Mouse (Mus musculus): ENCODE results near the gene Gm49661. TPM values are rescaled to one million over a fixed set of nuclear protein-coding genes. Genes with fewer than 3 reads are reported as not detected.

Gm49661 gene
- polyA plus RNA-seq, 1 experiment from 2014 or later, result not detected

Small RNA genes lying within 50 kb of the gene (microRNA-seq; reads per million reads assigned to microRNA genes)
- not detected for gene Gm24197

Other genes starting within 250 kb of the Gm49661 start
- 3.4 and 4.4 TPM in 2 replicates for gene G430095P16Rik, start 246.4 kb downstream of the Gm49661 start, polyA plus RNA-seq (2015; fragmentation: Nextera tagmentation; extraction: Ambion mirVana)
- gene Nfix, start 169.1 kb downstream of the Gm49661 start, polyA plus RNA-seq (2015; fragmentation: Nextera tagmentation; extraction: Ambion mirVana), result 39.2 and 42.7 TPM in 2 replicates
- gene Dand5, start 146.6 kb downstream of the Gm49661 start, polyA plus RNA-seq (2015; fragmentation: Nextera tagmentation; extraction: Ambion mirVana), result 6.0 and 6.3 TPM in 2 replicates
- gene Gadd45gip1, start 137.9 kb downstream of the Gm49661 start, polyA plus RNA-seq (2015; fragmentation: Nextera tagmentation; extraction: Ambion mirVana), result 43.4 and 47.0 TPM in 2 replicates
- 112 and 127 TPM in 2 replicates for gene Rad23a, start 128.8 kb downstream of the Gm49661 start, polyA plus RNA-seq (2015; fragmentation: Nextera tagmentation; extraction: Ambion mirVana)
- gene Calr, start 122.5 kb downstream of the Gm49661 start, polyA plus RNA-seq (2015; fragmentation: Nextera tagmentation; extraction: Ambion mirVana), result 1,037 and 1,080 TPM in 2 replicates
- 96.9 and 98.9 TPM in 2 replicates for gene Farsa, start 112.4 kb downstream of the Gm49661 start, polyA plus RNA-seq (2015; fragmentation: Nextera tagmentation; extraction: Ambion mirVana)
- 69.6 and 72.1 TPM in 2 replicates for gene Syce2, start 97.3 kb downstream of the Gm49661 start, polyA plus RNA-seq (2015; fragmentation: Nextera tagmentation; extraction: Ambion mirVana)
- 34.9 and 35.7 TPM in 2 replicates for gene Gcdh, start 75.5 kb downstream of the Gm49661 start, polyA plus RNA-seq (2015; fragmentation: Nextera tagmentation; extraction: Ambion mirVana)
- 1.6 and 3.1 TPM in 2 replicates for gene Klf1, start 67.5 kb downstream of the Gm49661 start, polyA plus RNA-seq (2015; fragmentation: Nextera tagmentation; extraction: Ambion mirVana)
- gene Dnase2a, start 60.9 kb downstream of the Gm49661 start, polyA plus RNA-seq (2015; fragmentation: Nextera tagmentation; extraction: Ambion mirVana), result 14.8 and 15.4 TPM in 2 replicates
- 0.49 TPM in 2 replicates for gene Mast1, start 32.1 kb downstream of the Gm49661 start, polyA plus RNA-seq (2015; fragmentation: Nextera tagmentation; extraction: Ambion mirVana)
- gene Rtbdn, start 22.4 kb downstream of the Gm49661 start, polyA plus RNA-seq (2015; fragmentation: Nextera tagmentation; extraction: Ambion mirVana), result 0.12 and 0.13 TPM in 2 replicates
- 727 and 733 TPM in 2 replicates for gene Prdx2, start 154 bp upstream of the Gm49661 start, polyA plus RNA-seq (2015; fragmentation: Nextera tagmentation; extraction: Ambion mirVana)
- gene Rnaseh2a, start 334 bp upstream of the Gm49661 start, polyA plus RNA-seq (2015; fragmentation: Nextera tagmentation; extraction: Ambion mirVana), result 114 and 120 TPM in 2 replicates
- gene Junb, start 9.3 kb upstream of the Gm49661 start, polyA plus RNA-seq (2015; fragmentation: Nextera tagmentation; extraction: Ambion mirVana), result 17.4 and 20.5 TPM in 2 replicates
- 23.2 and 23.9 TPM in 2 replicates for gene Hook2, start 21.2 kb upstream of the Gm49661 start, polyA plus RNA-seq (2015; fragmentation: Nextera tagmentation; extraction: Ambion mirVana)
- gene Best2, start 45.1 kb upstream of the Gm49661 start, polyA plus RNA-seq (2015; fragmentation: Nextera tagmentation; extraction: Ambion mirVana), result not detected in 2 replicates
- 124 and 128 TPM in 2 replicates for gene Asna1, start 55.8 kb upstream of the Gm49661 start, polyA plus RNA-seq (2015; fragmentation: Nextera tagmentation; extraction: Ambion mirVana)
- 107 and 118 TPM in 2 replicates for gene Trir, start 57.4 kb upstream of the Gm49661 start, polyA plus RNA-seq (2015; fragmentation: Nextera tagmentation; extraction: Ambion mirVana)
- 29.1 and 32.3 TPM in 2 replicates for gene Tnpo2, start 67.5 kb upstream of the Gm49661 start, polyA plus RNA-seq (2015; fragmentation: Nextera tagmentation; extraction: Ambion mirVana)
- 27.9 and 28.4 TPM in 2 replicates for gene Fbxw9, start 90.6 kb upstream of the Gm49661 start, polyA plus RNA-seq (2015; fragmentation: Nextera tagmentation; extraction: Ambion mirVana)
- not detected in 2 replicates for gene Gm5741, start 98.5 kb upstream of the Gm49661 start, polyA plus RNA-seq (2015; fragmentation: Nextera tagmentation; extraction: Ambion mirVana)
- gene Dhps, start 102.3 kb upstream of the Gm49661 start, polyA plus RNA-seq (2015; fragmentation: Nextera tagmentation; extraction: Ambion mirVana), result 54.4 and 56.8 TPM in 2 replicates
- 140 and 145 TPM in 2 replicates for gene Wdr83os, start 111.3 kb upstream of the Gm49661 start, polyA plus RNA-seq (2015; fragmentation: Nextera tagmentation; extraction: Ambion mirVana)
- gene Wdr83, start 111.9 kb upstream of the Gm49661 start, polyA plus RNA-seq (2015; fragmentation: Nextera tagmentation; extraction: Ambion mirVana), result 44.3 and 44.7 TPM in 2 replicates
- 35.9 and 40.1 TPM in 2 replicates for gene Man2b1, start 113.8 kb upstream of the Gm49661 start, polyA plus RNA-seq (2015; fragmentation: Nextera tagmentation; extraction: Ambion mirVana)
- 2.9 and 3.0 TPM in 2 replicates for gene Zfp791, start 153.7 kb upstream of the Gm49661 start, polyA plus RNA-seq (2015; fragmentation: Nextera tagmentation; extraction: Ambion mirVana)
- not detected in 2 replicates for gene Cks1brt, start 182.5 kb upstream of the Gm49661 start, polyA plus RNA-seq (2015; fragmentation: Nextera tagmentation; extraction: Ambion mirVana)

All from lung, embryonic 15.5 days (tissue).